Mouse (Mus musculus): ENCODE results near the gene Lpcat1. TPM values are rescaled to one million over a fixed set of nuclear protein-coding genes. Genes with fewer than 3 reads are reported as not detected.

The Lpcat1 gene
- total and polyA plus RNA-seq, 2 experiments from 2014 or later: 7.7 to 22.2 TPM

DNA sequence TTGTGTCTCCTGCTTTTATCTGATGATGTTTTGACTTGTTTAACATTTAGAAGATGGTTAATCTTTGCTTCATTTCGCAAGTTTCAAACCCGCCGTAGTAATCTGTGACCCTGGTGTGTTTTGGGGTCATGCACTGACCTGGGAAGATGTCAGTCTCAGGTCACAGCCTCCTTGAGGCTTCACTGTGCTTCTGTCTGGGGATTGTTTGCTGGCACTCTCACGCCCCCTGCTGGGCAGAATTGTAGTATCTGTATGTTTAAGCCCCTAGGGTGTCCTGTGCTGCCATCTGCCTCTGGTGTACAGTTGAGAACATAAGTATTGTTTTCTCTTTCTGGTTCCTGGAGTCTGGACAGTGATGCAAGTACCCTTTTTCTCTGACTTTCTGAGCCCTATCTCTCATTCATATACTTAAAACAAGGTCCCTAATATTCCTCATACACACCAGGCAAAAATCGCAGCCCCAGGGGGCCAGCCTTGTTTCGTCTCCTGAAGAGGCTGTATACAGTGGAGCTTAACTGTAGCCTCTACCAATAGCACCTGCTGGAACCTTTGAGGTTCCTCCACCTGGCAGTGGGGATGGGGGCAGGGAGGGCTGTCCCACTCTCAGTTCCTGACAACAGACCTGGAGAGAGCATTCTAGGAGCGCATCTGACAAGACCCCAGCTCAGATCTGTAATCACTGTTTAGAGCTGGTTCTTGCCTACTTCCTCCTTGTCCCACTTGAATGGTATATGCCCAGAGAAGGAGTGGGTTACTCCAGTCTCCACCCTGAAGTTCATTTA lies 38.9 kb downstream of the Lpcat1 start:
- DNase-seq (ENCODE audit: low spot score): peak; percentile 65
- Histone ChIP-seq H3K27me3 (ENCODE audit: control insufficient read depth, insufficient read depth, low read length) (no peaks in the 10 kb centered on the region), H3K4me2 (ENCODE audit: low read depth, low read length) (no peak overlapping the region), H3K9ac (replicated peaks; ENCODE audit: low read depth, low read length) (no peak overlapping the region), H3K4me1 (ENCODE audit: control insufficient read depth, insufficient read depth) (no peaks in the 10 kb centered on the region), H3K36me3 (replicated peaks; ENCODE audit: control insufficient read depth, insufficient read depth, low read length) (peaks cover 1% of the 10 kb centered on the region; the same call in 1 of the 2 replicates), H3K27ac (ENCODE audit: low read depth) (no peak overlapping the region), H3K9me3 (replicated peaks; ENCODE audit: control insufficient read depth, low read length) (no peaks in the 10 kb centered on the region), H3K4me3 (ENCODE audit: low read depth, low read length) (no peak overlapping the region)
- peak; percentile 84 for ATAC-seq (ENCODE audit: insufficient read depth, low read depth)
- no peak for TF ChIP-seq EP300 (IDR thresholded peaks at IDR 0.05; ENCODE audit: low read depth)
- TF ChIP-seq CTCF (IDR thresholded peaks at IDR 0.05; ENCODE audit: low read depth): peak; percentile 94
- WGBS: 68% methylated on average over 7 of the region's 7 CpGs

DNA sequence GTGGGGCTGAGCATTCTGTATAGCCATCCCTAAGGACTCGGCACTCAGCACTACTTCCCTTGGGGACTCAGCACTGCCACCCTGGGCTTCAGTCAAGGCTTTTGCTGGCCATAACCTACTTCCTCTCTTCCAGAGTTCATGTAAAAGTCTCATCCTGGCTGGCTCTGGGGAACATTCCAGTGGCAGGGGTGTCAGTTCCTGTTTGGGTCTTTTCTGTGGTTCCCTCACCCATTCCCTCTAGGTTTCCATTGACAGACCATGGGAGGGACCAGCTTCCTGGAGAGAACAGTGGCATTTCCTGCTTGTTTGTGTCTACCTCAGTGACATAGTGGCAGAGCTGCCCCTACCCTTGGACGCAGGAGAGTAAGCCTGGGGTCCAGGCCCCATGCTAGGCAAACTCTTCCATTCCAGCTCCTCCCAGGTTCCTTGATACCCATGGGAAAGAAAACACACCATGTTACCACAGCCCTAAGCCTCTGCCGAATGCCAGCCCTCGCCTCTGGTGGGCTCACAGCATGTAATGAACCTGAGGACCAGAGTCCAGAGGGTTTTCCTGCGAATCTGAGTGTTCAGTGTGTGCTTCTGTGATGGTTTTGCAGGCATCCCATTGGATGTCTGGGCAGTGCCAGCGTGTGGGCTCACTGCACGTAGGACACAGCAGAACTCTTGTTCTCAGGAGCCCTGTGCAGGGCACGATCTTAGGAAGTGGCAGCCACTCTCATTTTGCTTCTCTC lies 42.0 kb downstream of the Lpcat1 start:
- no peaks in the 10 kb centered on the region for H3K4me1 ChIP-seq (ENCODE audit: control insufficient read depth, insufficient read depth)
- no peak overlapping the region for H3K27ac ChIP-seq (ENCODE audit: low read depth)
- H3K9me3 ChIP-seq (replicated peaks; ENCODE audit: control insufficient read depth, low read length): no peaks in the 10 kb centered on the region
- TF ChIP-seq CTCF (IDR thresholded peaks at IDR 0.05; ENCODE audit: low read depth) (no peak), EP300 (IDR thresholded peaks at IDR 0.05; ENCODE audit: low read depth) (no peak)
- DNase-seq (ENCODE audit: low spot score) (no peak), ATAC-seq (ENCODE audit: insufficient read depth, low read depth) (no peak; the same call in 1 of the 2 replicates)
- no peak overlapping the region for H3K4me3 ChIP-seq (ENCODE audit: low read depth, low read length)
- WGBS: 78% methylated on average over 8 of the region's 8 CpGs
- H3K36me3 ChIP-seq (replicated peaks; ENCODE audit: control insufficient read depth, insufficient read depth, low read length): peaks cover 16% of the 10 kb centered on the region
- H3K9ac ChIP-seq (replicated peaks; ENCODE audit: low read depth, low read length): no peak overlapping the region
- H3K4me2 ChIP-seq (ENCODE audit: low read depth, low read length): no peak overlapping the region
- H3K27me3 ChIP-seq (ENCODE audit: control insufficient read depth, insufficient read depth, low read length): no peaks in the 10 kb centered on the region

DNA sequence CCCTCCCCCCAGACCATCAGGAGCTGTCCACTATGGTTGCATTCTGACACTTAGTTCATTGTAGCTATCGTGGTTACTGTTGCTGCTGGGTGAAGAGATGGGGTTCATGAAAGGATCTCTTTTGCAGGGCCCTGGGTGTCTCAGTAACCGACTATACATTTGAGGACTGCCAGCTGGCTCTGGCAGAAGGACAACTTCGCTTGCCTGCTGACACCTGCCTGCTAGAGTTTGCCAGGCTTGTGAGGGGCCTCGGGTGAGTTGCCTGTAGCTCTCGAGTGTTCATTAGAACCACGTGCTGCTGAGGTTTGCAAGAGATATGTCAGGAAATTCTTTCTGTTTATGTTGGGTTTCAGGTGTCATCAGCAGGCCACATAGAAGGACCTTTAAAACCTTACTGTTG lies 42.9 kb downstream of the Lpcat1 start:
- Histone ChIP-seq H3K27ac (ENCODE audit: low read depth) (no peak overlapping the region), H3K27me3 (ENCODE audit: control insufficient read depth, insufficient read depth, low read length) (no peaks in the 10 kb centered on the region), H3K4me3 (ENCODE audit: low read depth, low read length) (no peak overlapping the region), H3K4me1 (ENCODE audit: control insufficient read depth, insufficient read depth) (no peaks in the 10 kb centered on the region), H3K4me2 (ENCODE audit: low read depth, low read length) (no peak overlapping the region), H3K36me3 (replicated peaks; ENCODE audit: control insufficient read depth, insufficient read depth, low read length) (peaks cover 25% of the 10 kb centered on the region), H3K9me3 (replicated peaks; ENCODE audit: control insufficient read depth, low read length) (no peaks in the 10 kb centered on the region), H3K9ac (replicated peaks; ENCODE audit: low read depth, low read length) (no peak overlapping the region)
- DNase-seq (ENCODE audit: low spot score): no peak
- TF ChIP-seq CTCF (IDR thresholded peaks at IDR 0.05; ENCODE audit: low read depth): no peak
- no peak for TF ChIP-seq EP300 (IDR thresholded peaks at IDR 0.05; ENCODE audit: low read depth)
- WGBS: 75% methylated on average over 6 of the region's 6 CpGs
- no peak for ATAC-seq (ENCODE audit: insufficient read depth, low read depth)

DNA sequence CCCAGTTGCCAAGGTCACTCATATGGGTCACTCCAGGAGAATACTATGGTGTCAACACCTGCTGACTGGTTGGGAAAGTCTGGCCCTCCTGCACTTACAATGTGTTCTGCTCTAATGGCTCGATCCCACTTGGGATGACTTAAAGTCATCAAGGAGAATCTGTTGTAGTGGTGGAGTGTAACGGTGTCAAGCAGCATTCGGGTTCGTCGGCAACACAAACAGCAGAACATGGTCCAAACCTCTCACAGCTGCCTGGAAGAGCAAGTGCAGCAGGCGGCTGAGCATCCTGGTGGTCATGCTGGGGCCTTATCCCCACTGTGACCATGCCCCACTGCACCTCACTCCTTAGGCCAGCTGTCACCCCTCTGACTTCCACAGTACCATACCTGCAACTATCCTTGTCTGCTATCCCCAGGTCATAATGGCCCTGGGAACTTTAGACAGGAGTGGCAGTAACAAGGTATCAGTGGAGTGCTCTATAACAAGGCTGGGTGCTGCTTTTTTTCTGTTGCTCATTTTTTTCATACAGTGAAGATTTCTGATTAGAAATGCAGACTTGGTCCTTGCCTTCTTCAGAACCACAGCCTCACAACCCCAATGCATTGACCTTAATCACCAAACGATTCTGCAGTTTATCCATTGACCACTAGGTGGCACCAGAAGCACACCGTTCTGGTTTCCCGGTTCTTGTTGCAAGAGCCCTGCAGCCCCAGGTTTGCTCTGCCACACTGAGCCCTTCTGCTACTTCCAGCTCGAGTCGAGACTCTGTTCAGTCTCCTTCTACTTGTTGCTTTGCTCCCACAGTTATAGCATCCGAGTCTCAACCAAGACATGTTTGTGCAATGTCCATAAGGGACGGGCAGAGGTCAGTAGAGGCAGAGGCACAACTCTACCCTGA lies 46.0 kb downstream of the Lpcat1 start:
- Histone ChIP-seq H3K4me2 (ENCODE audit: low read depth, low read length) (no peak overlapping the region), H3K36me3 (replicated peaks; ENCODE audit: control insufficient read depth, insufficient read depth, low read length) (peaks cover 31% of the 10 kb centered on the region), H3K9ac (replicated peaks; ENCODE audit: low read depth, low read length) (no peak overlapping the region), H3K4me1 (ENCODE audit: control insufficient read depth, insufficient read depth) (no peaks in the 10 kb centered on the region), H3K27ac (ENCODE audit: low read depth) (no peak overlapping the region), H3K9me3 (replicated peaks; ENCODE audit: control insufficient read depth, low read length) (no peaks in the 10 kb centered on the region), H3K4me3 (ENCODE audit: low read depth, low read length) (no peak overlapping the region), H3K27me3 (ENCODE audit: control insufficient read depth, insufficient read depth, low read length) (no peaks in the 10 kb centered on the region)
- ATAC-seq (ENCODE audit: insufficient read depth, low read depth) (peak; percentile 55), DNase-seq (ENCODE audit: low spot score) (peak; percentile 60)
- 55% methylated on average over 13 of the region's 13 CpGs for WGBS
- no peak for TF ChIP-seq EP300 (IDR thresholded peaks at IDR 0.05; ENCODE audit: low read depth)
- peak; percentile 96 for TF ChIP-seq CTCF (IDR thresholded peaks at IDR 0.05; ENCODE audit: low read depth)

DNA sequence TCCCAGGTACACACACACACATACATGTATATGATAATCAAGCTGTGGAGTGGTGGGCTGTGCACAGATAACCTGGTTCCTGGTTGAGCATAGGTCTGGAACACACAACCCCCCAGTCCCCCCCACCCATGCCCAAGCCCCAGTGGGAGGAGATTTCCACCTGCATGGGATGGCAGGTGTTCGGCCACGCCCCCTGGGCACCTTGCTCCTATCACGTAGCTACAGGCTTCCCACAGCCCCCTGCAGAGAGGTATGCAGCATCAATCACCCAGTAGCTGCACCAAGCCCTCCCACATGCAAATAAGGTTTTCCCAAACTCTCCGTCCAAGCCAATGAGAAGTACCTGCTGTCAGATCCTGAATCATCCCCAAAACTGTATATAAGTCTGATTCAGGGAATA lies 49.9 kb downstream of the Lpcat1 start:
- peaks cover 21% of the 10 kb centered on the region for H3K36me3 ChIP-seq (replicated peaks; ENCODE audit: control insufficient read depth, insufficient read depth, low read length)
- no peak for TF ChIP-seq EP300 (IDR thresholded peaks at IDR 0.05; ENCODE audit: low read depth)
- no peak for TF ChIP-seq CTCF (IDR thresholded peaks at IDR 0.05; ENCODE audit: low read depth)
- H3K27ac ChIP-seq (ENCODE audit: low read depth): no peak overlapping the region
- no peak overlapping the region for H3K4me3 ChIP-seq (ENCODE audit: low read depth, low read length)
- H3K9me3 ChIP-seq (replicated peaks; ENCODE audit: control insufficient read depth, low read length): no peaks in the 10 kb centered on the region
- 67% methylated on average over 4 of the region's 4 CpGs for WGBS
- no peaks in the 10 kb centered on the region for H3K27me3 ChIP-seq (ENCODE audit: control insufficient read depth, insufficient read depth, low read length)
- no peaks in the 10 kb centered on the region for H3K4me1 ChIP-seq (ENCODE audit: control insufficient read depth, insufficient read depth)
- no peak overlapping the region for H3K4me2 ChIP-seq (ENCODE audit: low read depth, low read length)
- no peak overlapping the region for H3K9ac ChIP-seq (replicated peaks; ENCODE audit: low read depth, low read length)
- DNase-seq (ENCODE audit: low spot score) (no peak), ATAC-seq (ENCODE audit: insufficient read depth, low read depth) (no peak)
